Mouse (Mus musculus): ENCODE data around the gene Gata1.
A peak's percentile ranks its signal among the peaks of the same experiment; 100 is the strongest.
"Not testable (repeated sequence)": the region's sequence is repeated elsewhere in the genome, so short reads cannot be mapped to it uniquely, and the experiment has no call there.

The Gata1 gene

DNA sequence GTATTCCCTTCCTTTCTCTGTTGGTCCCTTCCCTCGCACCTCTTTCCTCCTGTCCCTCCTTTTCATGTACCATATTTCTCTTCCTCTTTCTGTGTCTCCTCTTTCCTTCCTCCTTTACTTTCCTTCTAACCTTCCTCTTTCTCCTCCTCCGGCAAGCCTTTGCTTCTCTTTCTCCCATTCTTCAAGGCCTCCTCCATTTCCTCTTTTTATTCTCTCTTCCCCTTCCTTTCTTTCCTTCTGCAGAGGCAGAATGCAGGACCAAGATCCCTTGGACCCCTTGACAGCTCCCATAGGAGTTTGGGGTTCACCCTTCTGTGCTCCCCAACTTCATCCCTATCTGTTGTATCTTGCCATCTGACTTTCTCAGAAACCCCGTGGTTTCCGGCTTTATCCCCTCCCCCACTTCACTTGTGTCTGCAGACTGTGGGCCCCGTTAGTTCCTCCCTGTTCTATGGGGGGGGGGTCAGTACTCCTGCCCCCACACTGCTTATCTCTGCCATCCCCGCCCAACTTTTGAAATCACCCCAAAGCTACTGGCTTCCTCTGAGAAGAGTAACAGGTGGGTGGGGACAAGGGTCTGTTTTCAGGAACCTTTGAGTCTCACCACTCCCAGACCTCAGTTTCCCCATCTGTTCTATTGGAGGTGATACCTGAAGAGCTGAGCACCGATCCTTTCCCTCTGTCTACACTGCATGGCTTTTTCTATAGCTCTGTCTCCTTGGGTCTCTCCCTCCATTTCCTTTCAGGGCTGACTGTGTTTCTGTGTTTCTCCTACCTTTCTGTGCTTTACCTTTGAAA, 13.8 kb downstream of the Gata1 start:
- DNase-seq (ENCODE audit: low spot score) = no peak

DNA sequence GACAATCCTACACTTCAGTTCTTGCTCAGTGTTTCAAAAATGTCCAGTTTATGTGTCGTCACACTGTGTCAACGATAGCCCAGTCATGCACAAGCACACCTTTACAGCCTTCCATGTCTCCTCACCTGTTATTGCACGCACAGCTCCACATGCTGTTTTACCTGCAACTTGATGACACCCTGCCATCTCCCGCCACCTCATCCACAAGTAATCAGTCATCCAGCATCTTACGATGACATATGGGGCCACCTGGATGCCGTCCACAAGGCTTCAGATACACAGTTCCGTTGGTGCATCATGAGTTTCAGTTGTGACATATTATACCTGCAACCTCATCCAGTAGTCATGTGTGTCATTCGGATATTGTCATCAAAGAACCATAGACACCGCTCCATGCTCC, 19.0 kb downstream of the Gata1 start:
- DNase-seq (ENCODE audit: low spot score) = no peak

DNA sequence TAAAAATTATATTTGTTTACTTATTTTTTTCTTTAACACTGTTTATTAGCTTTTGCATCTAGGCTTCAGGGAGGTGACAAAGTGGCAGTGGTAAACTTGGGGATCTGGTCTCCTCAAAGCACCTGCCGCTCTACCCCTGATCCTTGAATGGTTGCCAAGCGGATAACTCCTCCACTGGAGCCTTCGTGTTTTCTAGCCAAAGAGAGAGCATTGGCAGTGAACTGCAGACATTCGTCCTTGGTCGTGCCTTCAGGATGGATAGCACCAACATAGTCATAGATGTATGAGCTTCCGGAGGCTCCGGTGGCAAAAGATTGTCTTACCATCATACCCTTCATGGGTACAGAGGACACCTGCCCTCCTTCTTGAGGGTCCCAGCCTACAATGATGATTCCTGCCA, 27.8 kb downstream of the Gata1 start:
- no peak for DNase-seq (ENCODE audit: low spot score)

DNA sequence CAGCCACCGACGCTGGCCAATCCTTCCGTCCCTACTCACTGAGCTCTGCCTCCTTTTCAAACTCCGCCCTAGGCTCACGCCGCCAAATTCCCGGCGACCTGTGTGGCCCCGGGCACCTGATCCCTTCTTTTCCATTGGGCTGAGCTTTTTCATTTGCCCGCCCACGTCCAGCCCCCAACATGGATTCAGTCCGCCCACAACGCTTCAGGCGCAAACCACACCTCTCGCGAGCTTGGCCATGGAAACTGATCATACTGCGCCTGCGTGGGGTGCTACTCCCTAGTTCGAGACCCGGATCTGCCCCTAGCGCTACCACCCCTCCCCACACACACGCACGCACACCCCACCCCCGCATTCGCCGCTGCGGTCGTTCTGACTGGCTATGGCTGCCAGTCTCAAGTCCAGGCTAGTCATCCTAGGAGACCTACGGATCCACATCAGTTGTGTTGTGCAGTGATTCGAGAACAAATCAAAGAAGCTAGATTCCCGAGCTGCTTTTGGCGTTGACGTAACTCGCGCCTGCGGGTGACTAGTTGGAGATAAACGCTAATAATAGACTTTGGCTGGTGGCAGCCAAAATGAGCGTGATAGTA, 29.9 kb downstream of the Gata1 start:
- peak; percentile 80 for DNase-seq (ENCODE audit: low spot score)

DNA sequence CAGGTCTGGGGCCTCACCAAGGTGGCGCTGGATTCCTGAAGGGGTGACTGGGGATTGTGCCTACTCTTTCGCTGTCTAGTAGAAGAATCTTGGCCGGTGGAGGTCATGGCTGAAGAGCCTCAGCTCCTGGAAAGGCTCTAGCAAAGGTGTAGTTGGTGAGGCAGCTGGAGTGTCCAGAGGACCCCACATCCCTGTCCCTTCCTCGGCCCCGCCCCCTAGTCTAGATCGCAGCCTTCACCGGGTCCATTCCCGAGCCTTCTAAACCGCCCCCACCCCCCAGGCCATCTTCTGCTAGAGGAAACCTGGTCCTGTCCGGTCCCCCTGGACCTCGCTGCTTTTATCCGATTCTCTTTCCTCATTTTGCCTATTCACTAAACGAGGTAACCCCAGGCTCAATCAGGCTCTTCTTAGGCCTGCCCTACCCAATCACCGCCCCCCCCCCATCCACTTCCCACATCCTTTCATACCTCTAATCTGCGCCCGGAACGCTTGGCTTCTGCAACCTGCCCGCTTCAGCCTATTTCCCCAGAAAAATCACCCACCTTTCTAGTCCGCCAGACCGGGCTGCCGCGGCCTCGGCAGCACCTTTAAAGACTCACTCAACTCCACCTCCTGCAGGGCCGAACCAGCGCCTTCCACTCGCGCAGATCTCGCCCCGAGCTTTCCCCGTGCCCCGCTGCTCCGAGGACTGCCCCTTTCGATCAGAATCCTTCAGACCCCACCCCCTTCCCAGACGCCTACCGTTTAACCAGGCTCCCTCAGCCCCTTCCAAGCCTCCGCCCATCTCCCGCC, 30.6 kb downstream of the Gata1 start, which contains the start of gene Hdac6:
Hdac6 (minus strand) TSS at position 782 of the 792 bp plus-strand sequence.
- DNase-seq (ENCODE audit: low spot score) = no peak

DNA sequence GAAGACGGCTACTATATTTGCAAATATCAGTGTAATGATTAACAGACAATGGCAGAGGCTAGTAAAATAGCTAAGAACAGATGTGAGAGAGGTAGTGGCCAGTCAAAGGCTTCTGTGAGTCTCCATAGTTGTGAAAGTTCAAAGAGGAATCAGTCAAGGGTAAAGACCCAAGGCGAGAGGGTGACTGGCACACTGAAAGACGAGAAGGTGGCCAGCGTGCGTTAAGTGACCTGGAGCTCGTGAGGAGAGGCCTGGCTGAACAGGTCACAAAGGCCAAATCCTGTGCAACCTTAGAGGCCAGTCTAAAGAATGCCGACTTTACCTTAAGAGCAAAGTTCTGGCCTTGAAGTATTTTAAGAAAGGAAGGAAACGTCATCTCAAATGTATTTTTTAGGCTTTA, 32.3 kb downstream of the Gata1 start:
- no peak for DNase-seq (ENCODE audit: low spot score)

DNA sequence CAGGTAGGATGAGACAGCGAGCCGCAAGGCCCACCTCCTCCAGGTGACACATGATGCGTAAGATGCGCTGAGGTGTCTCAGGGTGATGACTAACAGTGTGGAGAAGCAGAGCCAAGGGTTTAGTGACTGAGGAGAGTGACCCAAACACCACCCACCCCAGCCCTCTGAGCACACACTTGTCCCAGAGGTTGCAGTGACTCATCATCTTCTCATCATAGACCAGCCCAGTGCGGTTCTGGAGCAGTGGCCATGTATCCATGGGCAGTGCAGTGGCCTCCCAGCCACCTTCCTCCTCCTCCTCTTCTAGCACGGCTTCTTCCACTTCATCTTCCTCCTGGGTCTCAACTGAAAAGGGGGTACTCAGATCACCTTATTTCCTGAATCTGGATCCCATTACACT, 40.2 kb downstream of the Gata1 start:
- DNase-seq (ENCODE audit: low spot score) = no peak

DNA sequence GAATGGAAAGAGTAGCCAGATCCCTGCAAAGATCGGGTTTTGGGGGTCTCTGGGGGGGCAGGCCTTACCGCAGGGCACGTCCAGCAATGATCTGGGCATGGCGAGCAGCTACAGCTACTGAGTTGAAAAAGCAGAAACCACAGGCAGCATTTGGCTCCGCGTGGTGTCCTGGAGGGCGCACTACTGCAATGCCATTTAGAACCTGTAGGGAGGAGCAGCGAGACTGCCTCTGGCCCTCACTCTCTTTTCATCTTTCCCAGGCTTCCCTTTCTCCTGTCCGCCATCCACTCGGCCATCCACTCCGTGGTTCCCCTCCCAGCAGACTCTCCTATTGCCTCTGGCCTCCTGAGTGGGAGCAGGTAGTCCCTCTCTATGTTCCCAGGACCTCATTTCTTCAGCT, 41.0 kb downstream of the Gata1 start:
- no peak for DNase-seq (ENCODE audit: low spot score)

DNA sequence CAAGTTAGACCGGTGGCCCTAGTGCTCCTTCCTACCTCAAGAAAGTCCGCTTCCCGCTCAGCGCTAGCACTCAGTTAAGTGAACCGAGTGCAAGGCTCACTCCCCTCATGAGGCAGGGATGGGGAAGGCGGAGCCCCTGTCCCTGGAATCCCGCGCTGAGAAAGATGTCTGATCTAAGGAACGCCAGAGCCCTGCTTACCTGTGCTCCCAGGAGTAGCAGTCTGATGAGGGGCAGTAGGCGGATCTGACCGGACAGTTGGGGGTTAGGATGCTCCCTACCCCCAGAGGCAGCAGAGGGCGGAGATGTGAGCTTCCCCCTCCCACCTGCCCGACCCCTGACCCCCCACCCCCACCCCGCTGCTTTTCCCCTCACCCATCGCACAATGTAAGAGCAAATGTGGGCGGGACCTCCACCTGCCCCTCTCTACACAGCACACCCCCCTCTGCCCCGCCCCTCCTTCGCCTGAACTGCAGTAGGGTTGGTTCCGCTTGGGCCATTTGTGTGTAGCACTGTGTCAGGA, 49.5 kb downstream of the Gata1 start, which contains the start of gene Eras:
Eras (minus strand) TSS at position 338 of the 521 bp plus-strand sequence.
- no peak for DNase-seq (ENCODE audit: low spot score)

DNA sequence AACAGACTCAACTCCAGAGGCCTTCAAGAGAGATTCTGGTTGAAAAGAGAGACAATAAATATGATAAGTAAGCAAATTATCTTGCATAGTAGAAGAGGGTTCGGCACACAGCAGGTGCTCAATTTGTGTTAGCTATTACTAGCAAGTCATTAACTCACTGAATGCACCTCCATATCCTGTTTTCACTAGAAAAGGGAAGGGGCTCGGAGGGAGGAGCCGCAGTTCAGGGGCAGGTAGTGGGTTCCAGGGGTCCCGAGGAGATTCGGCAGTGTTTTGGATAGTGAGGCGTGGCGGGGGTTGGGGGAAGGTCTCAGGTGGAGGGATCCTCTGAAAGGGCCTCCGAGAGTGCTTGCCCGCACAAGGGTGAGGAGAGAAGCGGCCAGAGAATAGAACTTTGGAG, 50.8 kb downstream of the Gata1 start:
- no peak for DNase-seq (ENCODE audit: low spot score)

DNA sequence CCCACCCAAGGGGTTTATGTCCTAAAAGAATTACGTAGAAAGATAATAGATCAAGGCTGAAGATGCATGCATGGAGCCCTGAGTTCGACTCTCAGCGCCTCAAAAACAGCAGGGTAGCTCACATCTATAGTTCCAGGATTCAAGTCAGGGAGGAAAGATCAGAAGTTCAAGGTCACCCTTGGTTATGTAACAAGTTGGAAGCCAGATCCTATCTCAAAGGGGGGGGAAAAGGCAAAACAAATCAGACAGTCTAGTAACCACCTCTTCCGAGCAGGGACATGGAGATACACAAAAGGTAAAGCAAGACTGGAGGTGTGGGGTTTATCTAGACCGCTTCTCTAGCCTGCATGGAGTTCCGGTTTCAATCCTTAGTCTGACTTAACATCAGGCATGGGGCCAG, 51.6 kb downstream of the Gata1 start:
- no peak for DNase-seq (ENCODE audit: low spot score)

DNA sequence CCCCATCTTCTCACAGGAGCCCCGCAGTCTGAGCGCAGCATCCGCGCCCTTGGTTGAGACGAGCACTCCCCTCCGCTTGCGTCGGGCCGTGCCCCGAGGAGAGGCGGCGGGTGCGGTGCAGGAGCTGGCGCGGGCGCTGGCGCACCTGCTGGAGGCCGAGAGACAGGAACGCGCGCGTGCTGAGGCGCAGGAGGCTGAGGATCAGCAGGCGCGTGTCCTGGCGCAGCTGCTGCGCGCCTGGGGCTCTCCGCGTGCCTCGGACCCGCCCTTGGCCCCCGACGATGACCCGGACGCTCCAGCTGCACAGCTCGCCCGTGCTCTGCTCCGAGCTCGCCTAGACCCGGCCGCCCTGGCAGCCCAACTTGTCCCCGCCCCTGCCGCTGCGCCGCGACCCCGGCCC, 55.8 kb downstream of the Gata1 start:
- no peak for DNase-seq (ENCODE audit: low spot score)

DNA sequence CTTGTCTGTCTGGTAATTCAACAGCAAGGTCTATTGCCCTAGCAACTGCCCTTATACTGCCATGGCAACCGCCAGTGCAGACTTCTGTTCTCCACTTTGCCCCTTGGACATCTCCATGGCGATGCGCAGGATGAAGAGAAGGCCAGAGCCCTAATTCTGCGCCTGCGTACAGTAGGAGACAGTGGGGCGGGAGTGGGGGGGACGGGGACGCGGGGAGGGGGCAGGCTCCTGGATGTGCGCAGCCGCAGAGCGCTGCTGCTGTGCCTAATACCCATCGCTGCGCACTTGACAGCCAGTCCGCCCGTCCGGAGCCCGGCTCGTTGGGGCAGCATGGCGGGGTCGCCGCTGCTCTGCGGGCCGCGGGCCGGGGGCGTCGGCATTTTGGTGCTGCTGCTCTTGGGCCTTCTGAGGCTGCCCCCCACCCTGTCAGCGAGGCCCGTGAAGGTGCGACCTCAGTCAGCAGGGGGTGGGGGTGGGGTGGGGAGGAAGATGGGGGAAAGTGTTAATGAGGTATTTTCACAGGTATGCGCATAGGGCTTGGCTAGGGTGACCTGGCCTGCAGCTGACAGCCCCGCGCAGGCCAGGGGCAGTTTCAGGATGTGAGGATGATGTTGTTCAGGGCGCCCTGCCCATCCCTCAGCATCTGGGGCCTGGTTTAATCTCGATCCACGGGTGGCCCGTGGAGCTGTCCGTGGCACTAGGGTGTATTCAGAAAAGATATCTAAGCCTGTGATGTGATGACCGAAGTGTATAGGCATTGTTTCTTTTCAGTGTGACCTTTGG, 58.1 kb downstream of the Gata1 start, which contains the start of gene Pcsk1n:
Pcsk1n (plus strand) TSS at position 222 of the 783 bp plus-strand sequence.
- DNase-seq (ENCODE audit: low spot score) = no peak

DNA sequence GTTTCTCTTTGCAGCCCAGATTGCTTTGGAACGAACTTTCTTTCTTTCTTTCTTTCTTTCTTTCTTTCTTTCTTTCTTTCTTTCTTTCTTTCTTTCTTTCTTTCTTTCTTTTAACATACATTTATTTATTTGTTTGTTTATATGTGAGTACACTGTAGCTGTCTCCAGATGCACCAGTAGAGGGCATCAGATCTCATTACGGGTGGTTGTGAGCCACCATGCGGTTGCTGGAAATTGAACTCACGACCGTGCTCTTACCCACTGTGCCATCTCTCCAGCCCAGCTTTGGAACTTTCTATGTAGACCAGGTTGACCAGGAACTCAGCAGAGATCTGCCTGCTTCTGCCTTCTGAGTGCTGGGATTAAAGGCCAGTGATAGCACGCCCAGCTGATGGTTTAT, 59.9 kb downstream of the Gata1 start:
- DNase-seq (ENCODE audit: low spot score) = not testable (repeated sequence)

DNA sequence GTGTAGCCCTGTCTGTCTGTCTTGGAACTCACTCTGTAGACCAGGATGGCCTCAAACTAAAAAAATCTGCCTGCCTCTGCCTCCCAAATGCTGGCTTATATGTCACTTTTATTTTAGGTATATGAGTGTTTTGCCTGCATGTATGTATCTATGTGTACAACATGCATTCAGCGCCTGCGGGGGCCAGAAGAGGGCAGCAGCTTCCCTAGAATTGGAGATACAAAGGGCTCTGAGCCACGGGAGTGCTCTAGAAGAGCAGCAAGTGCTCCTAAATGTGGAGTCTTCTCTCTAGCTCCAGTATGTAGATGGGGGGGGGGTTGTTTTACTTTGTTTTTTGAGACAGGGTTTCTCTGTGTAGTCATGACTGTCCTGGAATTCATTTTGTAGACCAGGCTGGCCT, 62.2 kb downstream of the Gata1 start:
- not testable (repeated sequence) for DNase-seq (ENCODE audit: low spot score)

DNA sequence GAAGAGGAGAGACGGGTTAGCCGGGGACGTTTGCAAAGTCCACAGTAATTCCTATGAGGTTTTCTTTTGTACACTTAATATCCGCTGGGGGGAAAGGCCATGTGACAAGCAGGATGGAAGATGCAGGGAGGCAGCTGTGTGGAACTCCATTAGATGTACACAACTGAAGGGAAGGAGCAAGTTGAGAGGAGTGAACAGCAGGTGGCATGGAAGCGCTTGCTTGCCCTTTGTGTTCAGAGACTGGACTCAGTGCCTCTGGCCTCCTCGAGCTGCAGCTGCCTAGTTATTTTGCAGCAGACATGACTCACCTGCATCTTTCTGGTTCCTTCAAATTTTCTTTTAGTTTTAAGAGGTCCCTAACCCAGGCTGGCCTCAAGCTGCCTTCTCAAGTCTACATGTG, 67.4 kb downstream of the Gata1 start:
- DNase-seq (ENCODE audit: low spot score) = no peak

Data from spleen, adult 12 weeks (tissue).